ENCODE assay signal across 15 mouse cellular contexts in the genomic region with DNA sequence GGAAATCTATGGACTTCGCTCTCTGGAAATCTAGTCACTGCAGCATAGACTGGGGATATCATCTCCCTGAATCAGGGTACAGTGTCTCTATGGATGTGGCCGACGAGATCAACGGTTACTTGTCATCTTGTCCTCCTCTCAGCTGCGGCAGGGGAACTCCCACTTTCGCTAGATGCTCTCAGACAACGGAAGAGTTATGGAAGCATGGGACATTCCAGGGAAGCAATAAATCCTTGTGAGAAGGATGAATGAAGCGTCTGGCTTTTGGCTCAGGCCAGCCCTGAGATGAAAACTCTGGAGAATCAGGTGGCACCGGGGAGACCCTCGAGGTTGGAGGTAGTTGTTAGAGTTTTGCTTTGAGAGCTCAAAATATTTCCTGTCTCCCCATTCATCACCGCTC.
"Had no signal": no experiment of that assay in that cellular context is flagged by ENCODE, and none has a peak within 500 bp of the region (broad histone marks: within the 10 kb centered on the region; RNA-seq: fewer than 3 reads in every experiment).

No protein-coding gene starts in this region.

- H3K27ac ChIP-seq: heart, adult 2 months; heart, embryonic 13.5 days; heart, embryonic 15.5 days; hindbrain, embryonic 13.5 days; hindbrain, embryonic 15.5 days; hindbrain, postnatal 0 days; left cerebral cortex, adult 2 months; limb, embryonic 10.5 days; liver, embryonic 13.5 days; liver, embryonic 15.5 days had no signal

- H3K4me3 ChIP-seq: heart, adult 2 months; heart, embryonic 13.5 days; heart, embryonic 15.5 days; hindbrain, embryonic 13.5 days; hindbrain, embryonic 15.5 days; left cerebral cortex, adult 2 months; limb, embryonic 10.5 days; limb, embryonic 12.5 days; liver, embryonic 13.5 days; liver, embryonic 15.5 days had no signal

- DNase-seq: forebrain, postnatal 0 days; heart, postnatal 36 days; kidney, postnatal 14 days; liver; liver, embryonic 13.5 days had no signal
